Mouse (Mus musculus) erythroblast, embryonic 14.5 days (primary cell): ENCODE results near the gene Ulk3. TPM values are rescaled to one million over a fixed set of nuclear protein-coding genes. Genes with fewer than 3 reads are reported as not detected.

Experiments
- H3K27me3 ChIP-seq: 2 replicates; pipeline ENCODE4 v1.6.1; 2012; ENCODE audit warnings: inconsistent platforms; ENCODE audit not compliant: control insufficient read depth
- H3K36me3 ChIP-seq: 2 replicates; pipeline ENCODE4 v1.6.1; 2012; ENCODE audit warnings: mild to moderate bottlenecking, inconsistent platforms; ENCODE audit not compliant: control insufficient read depth
- H3K4me1 ChIP-seq: 2 replicates; pipeline ENCODE4 v1.6.1; 2012; ENCODE audit warnings: inconsistent platforms; ENCODE audit not compliant: control insufficient read depth
- H3K4me3 ChIP-seq: replicated peaks from 2 replicates; pipeline ENCODE3; 2012; ENCODE audit warnings: moderate library complexity, mild to moderate bottlenecking, inconsistent platforms
- H3K9me3 ChIP-seq: 2 replicates; pipeline ENCODE4 v1.6.1; 2012; ENCODE audit warnings: low read length, inconsistent platforms, mixed read lengths; ENCODE audit not compliant: control insufficient read depth
- GATA1 ChIP-seq: IDR thresholded peaks from 2 replicates; pipeline ENCODE4 v1.6.1; 2012; ENCODE audit warnings: low read length, inconsistent platforms, mixed read lengths
- TAL1 ChIP-seq: IDR thresholded peaks from 3 replicates; pipeline ENCODE4 v1.6.1; 2012; ENCODE audit warnings: low read length, inconsistent platforms, mixed read lengths
- polyA plus RNA-seq: library from polyadenylated mRNA; stranded (reverse); fragments of >175 nt; gene quantifications from 2 replicates; pipeline ENCODE4 v1.2.3, GENCODE M21; 2012

Gene Ulk3
- polyA plus RNA-seq, 1 experiment, result 0.17 TPM

- peaks cover 50% of the 10 kb centered on the region for H3K27me3 ChIP-seq
- no peak overlapping the region for H3K4me3 ChIP-seq
- H3K9me3 ChIP-seq, result no peaks in the 10 kb centered on the region
- TF ChIP-seq GATA1, result no peak
- no peak for TF ChIP-seq TAL1
- peaks cover 13% of the 10 kb centered on the region for H3K4me1 ChIP-seq
- no peaks in the 10 kb centered on the region for H3K36me3 ChIP-seq
Observed at GRCm38 (mm10) chr9:57604875-57605274, 15.6 kb downstream of the Ulk3 start.

GRCm38 (mm10) chr9:57605503-57605902 lies 16.3 kb downstream of the Ulk3 start:
- Histone ChIP-seq H3K9me3 (no peaks in the 10 kb centered on the region), H3K27me3 (peaks cover 52% of the 10 kb centered on the region), H3K36me3 (no peaks in the 10 kb centered on the region), H3K4me3 (no peak overlapping the region), H3K4me1 (peaks cover 7% of the 10 kb centered on the region)
- no peak for TF ChIP-seq GATA1
- TF ChIP-seq TAL1, result no peak

GRCm38 (mm10) chr9:57606139-57606851 lies 17.0 kb downstream of the Ulk3 start, which contains the start of gene Cplx3:
Gene Cplx3 (minus strand): TSS chr9:57606281.
- peaks cover 56% of the 10 kb centered on the region for H3K27me3 ChIP-seq
- H3K36me3 ChIP-seq, result no peaks in the 10 kb centered on the region
- TF ChIP-seq GATA1 (no peak), TAL1 (no peak)
- no peak within 1 kb of the TSS for H3K4me3 ChIP-seq
- H3K9me3 ChIP-seq, result no peaks in the 10 kb centered on the region
- no peaks in the 10 kb centered on the region for H3K4me1 ChIP-seq

- Histone ChIP-seq H3K4me1 (peaks cover under 1% of the 10 kb centered on the region; the same call in 1 of the 2 replicates), H3K36me3 (no peaks in the 10 kb centered on the region), H3K27me3 (peaks cover 54% of the 10 kb centered on the region), H3K9me3 (no peaks in the 10 kb centered on the region), H3K4me3 (no peak overlapping the region)
- TF ChIP-seq TAL1 (no peak), GATA1 (no peak)
Observed at GRCm38 (mm10) chr9:57609803-57610202, 20.6 kb downstream of the Ulk3 start.

- no peak for TF ChIP-seq TAL1
- TF ChIP-seq GATA1, result no peak
- peaks cover 49% of the 10 kb centered on the region for H3K27me3 ChIP-seq
- no peaks in the 10 kb centered on the region for H3K9me3 ChIP-seq
- H3K4me1 ChIP-seq, result peaks cover 7% of the 10 kb centered on the region
- H3K4me3 ChIP-seq, result no peak overlapping the region
- no peaks in the 10 kb centered on the region for H3K36me3 ChIP-seq
Observed at GRCm38 (mm10) chr9:57610359-57610826, 21.1 kb downstream of the Ulk3 start.

GRCm38 (mm10) chr9:57612587-57612986 lies 23.3 kb downstream of the Ulk3 start:
- Histone ChIP-seq H3K4me1 (peaks cover 12% of the 10 kb centered on the region), H3K36me3 (no peaks in the 10 kb centered on the region), H3K4me3 (no peak overlapping the region), H3K27me3 (peaks cover 37% of the 10 kb centered on the region), H3K9me3 (no peaks in the 10 kb centered on the region)
- TF ChIP-seq GATA1 (no peak), TAL1 (no peak)

GRCm38 (mm10) chr9:57613975-57614374 lies 24.7 kb downstream of the Ulk3 start:
- Histone ChIP-seq H3K27me3 (peaks cover 28% of the 10 kb centered on the region), H3K4me3 (no peak overlapping the region), H3K9me3 (no peaks in the 10 kb centered on the region), H3K36me3 (no peaks in the 10 kb centered on the region), H3K4me1 (peaks cover 12% of the 10 kb centered on the region)
- TF ChIP-seq GATA1, result no peak
- no peak for TF ChIP-seq TAL1

- Histone ChIP-seq H3K9me3 (no peaks in the 10 kb centered on the region), H3K36me3 (no peaks in the 10 kb centered on the region), H3K4me1 (peaks cover 12% of the 10 kb centered on the region), H3K27me3 (peaks cover 26% of the 10 kb centered on the region), H3K4me3 (no peak overlapping the region)
- TF ChIP-seq TAL1 (no peak), GATA1 (no peak)
Observed at GRCm38 (mm10) chr9:57614786-57615185, 25.5 kb downstream of the Ulk3 start.

GRCm38 (mm10) chr9:57617556-57618169 lies 28.4 kb downstream of the Ulk3 start:
- H3K4me1 ChIP-seq, result peaks cover 12% of the 10 kb centered on the region
- no peaks in the 10 kb centered on the region for H3K9me3 ChIP-seq

More at GRCm38 (mm10) chr9:57617556-57618169, 28.4 kb downstream of the Ulk3 start:
- Histone ChIP-seq H3K27me3 (peaks cover 18% of the 10 kb centered on the region), H3K4me3 (no peak overlapping the region), H3K36me3 (no peaks in the 10 kb centered on the region)
- TF ChIP-seq TAL1, result no peak
- TF ChIP-seq GATA1, result no peak
